Mouse (Mus musculus): Measurements from ENCODE around the gene Exosc5. TPM values are rescaled to one million over a fixed set of nuclear protein-coding genes. Genes with fewer than 3 reads are reported as not detected.

Exosc5 gene
- polyA plus RNA-seq, 1 experiment from 2014 or later: 49.2 TPM

GRCm38 (mm10) chr7:25672442-25672841 lies 13.5 kb downstream of the Exosc5 start:
- Histone ChIP-seq H3K4me3 (ENCODE audit: low read depth, low read length) (no peak overlapping the region), H3K4me2 (ENCODE audit: low read depth, low read length) (no peak overlapping the region), H3K27ac (ENCODE audit: low read depth) (no peak overlapping the region), H3K9me3 (ENCODE audit: low read length) (no peaks in the 10 kb centered on the region), H3K27me3 (ENCODE audit: insufficient read depth, low read length) (peaks cover 9% of the 10 kb centered on the region), H3K36me3 (replicated peaks; ENCODE audit: insufficient read depth, low read length) (peaks cover 11% of the 10 kb centered on the region), H3K4me1 (ENCODE audit: insufficient read depth) (peaks cover 7% of the 10 kb centered on the region; the same call in 1 of the 2 replicates), H3K9ac (replicated peaks) (no peak overlapping the region)
- WGBS (ENCODE audit: insufficient replicate concordance): 52% methylated on average over 4 of the region's 4 CpGs
- DNase-seq: no peak
- no peak for TF ChIP-seq EP300 (IDR thresholded peaks at IDR 0.05; ENCODE audit: low read depth)
- TF ChIP-seq CTCF (IDR thresholded peaks at IDR 0.05; ENCODE audit: low read depth): peak; percentile 51
- no peak for ATAC-seq

GRCm38 (mm10) chr7:25674297-25674696 lies 15.3 kb downstream of the Exosc5 start:
- Histone ChIP-seq H3K9ac (replicated peaks) (no peak overlapping the region), H3K4me1 (ENCODE audit: insufficient read depth) (peaks cover 11% of the 10 kb centered on the region), H3K4me3 (ENCODE audit: low read depth, low read length) (no peak overlapping the region), H3K4me2 (ENCODE audit: low read depth, low read length) (peak overlapping the region; percentile 72), H3K27ac (ENCODE audit: low read depth) (no peak overlapping the region), H3K9me3 (ENCODE audit: low read length) (no peaks in the 10 kb centered on the region), H3K36me3 (replicated peaks; ENCODE audit: insufficient read depth, low read length) (no peaks in the 10 kb centered on the region; the same call in 1 of the 2 replicates), H3K27me3 (ENCODE audit: insufficient read depth, low read length) (peaks cover 9% of the 10 kb centered on the region)
- no peak for ATAC-seq
- TF ChIP-seq CTCF (IDR thresholded peaks at IDR 0.05; ENCODE audit: low read depth) (no peak), EP300 (IDR thresholded peaks at IDR 0.05; ENCODE audit: low read depth) (no peak)
- WGBS (ENCODE audit: insufficient replicate concordance): 15% methylated on average over 9 of the region's 9 CpGs
- no peak for DNase-seq

GRCm38 (mm10) chr7:25674719-25675300 lies 15.8 kb downstream of the Exosc5 start, which contains the start of gene Tmem91:
Gene Tmem91 (minus strand): TSS chr7:25675166.
- H3K27ac ChIP-seq (ENCODE audit: low read depth): no peak within 1 kb of the TSS
- H3K4me1 ChIP-seq (ENCODE audit: insufficient read depth): peaks cover 14% of the 10 kb centered on the region
- H3K9ac ChIP-seq (replicated peaks): peak within 1 kb of the TSS; percentile 48
- no peak for ATAC-seq
- WGBS (ENCODE audit: insufficient replicate concordance): 1% methylated on average over 29 of the region's 29 CpGs
- H3K4me2 ChIP-seq (ENCODE audit: low read depth, low read length): peak within 1 kb of the TSS; percentile 72
- no peaks in the 10 kb centered on the region for H3K36me3 ChIP-seq (replicated peaks; ENCODE audit: insufficient read depth, low read length)
- no peak for DNase-seq
- TF ChIP-seq EP300 (IDR thresholded peaks at IDR 0.05; ENCODE audit: low read depth) (no peak), CTCF (IDR thresholded peaks at IDR 0.05; ENCODE audit: low read depth) (no peak)
- peaks cover 9% of the 10 kb centered on the region for H3K27me3 ChIP-seq (ENCODE audit: insufficient read depth, low read length)
- H3K4me3 ChIP-seq (ENCODE audit: low read depth, low read length): peak within 1 kb of the TSS; percentile 36
- H3K9me3 ChIP-seq (ENCODE audit: low read length): no peaks in the 10 kb centered on the region

- 0 out of 2 replicates have a peak overlapping the region, but pooled peaks have one; percentile 72 for H3K4me2 ChIP-seq (ENCODE audit: low read depth, low read length)
- no peak overlapping the region for H3K27ac ChIP-seq (ENCODE audit: low read depth)
- no peaks in the 10 kb centered on the region for H3K36me3 ChIP-seq (replicated peaks; ENCODE audit: insufficient read depth, low read length)
- WGBS (ENCODE audit: insufficient replicate concordance): 56% methylated on average over 6 of the region's 6 CpGs
- TF ChIP-seq EP300 (IDR thresholded peaks at IDR 0.05; ENCODE audit: low read depth): no peak
- TF ChIP-seq CTCF (IDR thresholded peaks at IDR 0.05; ENCODE audit: low read depth): no peak
- no peak overlapping the region for H3K9ac ChIP-seq (replicated peaks)
- H3K9me3 ChIP-seq (ENCODE audit: low read length): no peaks in the 10 kb centered on the region
- ATAC-seq (no peak), DNase-seq (no peak)
- peaks cover 18% of the 10 kb centered on the region for H3K4me1 ChIP-seq (ENCODE audit: insufficient read depth)
- no peak overlapping the region for H3K4me3 ChIP-seq (ENCODE audit: low read depth, low read length)
- H3K27me3 ChIP-seq (ENCODE audit: insufficient read depth, low read length): peaks cover 9% of the 10 kb centered on the region
Measured at GRCm38 (mm10) chr7:25675405-25675804, 16.4 kb downstream of the Exosc5 start.

GRCm38 (mm10) chr7:25676085-25676781 lies 17.3 kb downstream of the Exosc5 start:
- no peak for TF ChIP-seq CTCF (IDR thresholded peaks at IDR 0.05; ENCODE audit: low read depth)
- TF ChIP-seq EP300 (IDR thresholded peaks at IDR 0.05; ENCODE audit: low read depth): no peak
- Histone ChIP-seq H3K4me1 (ENCODE audit: insufficient read depth) (peaks cover 21% of the 10 kb centered on the region), H3K27me3 (ENCODE audit: insufficient read depth, low read length) (peaks cover 9% of the 10 kb centered on the region), H3K36me3 (replicated peaks; ENCODE audit: insufficient read depth, low read length) (no peaks in the 10 kb centered on the region), H3K4me3 (ENCODE audit: low read depth, low read length) (no peak overlapping the region), H3K9ac (replicated peaks) (no peak overlapping the region), H3K27ac (ENCODE audit: low read depth) (no peak overlapping the region), H3K9me3 (ENCODE audit: low read length) (no peaks in the 10 kb centered on the region), H3K4me2 (ENCODE audit: low read depth, low read length) (no peak overlapping the region)
- no peak for ATAC-seq
- DNase-seq: no peak
- 75% methylated on average over 15 of the region's 15 CpGs for WGBS (ENCODE audit: insufficient replicate concordance)

GRCm38 (mm10) chr7:25677013-25677412 lies 18.0 kb downstream of the Exosc5 start:
- ATAC-seq (no peak), DNase-seq (no peak)
- Histone ChIP-seq H3K36me3 (replicated peaks; ENCODE audit: insufficient read depth, low read length) (no peaks in the 10 kb centered on the region), H3K9me3 (ENCODE audit: low read length) (no peaks in the 10 kb centered on the region), H3K4me3 (ENCODE audit: low read depth, low read length) (no peak overlapping the region), H3K4me1 (ENCODE audit: insufficient read depth) (peaks cover 27% of the 10 kb centered on the region), H3K9ac (replicated peaks) (no peak overlapping the region), H3K27me3 (ENCODE audit: insufficient read depth, low read length) (peaks cover 9% of the 10 kb centered on the region), H3K27ac (ENCODE audit: low read depth) (no peak overlapping the region), H3K4me2 (ENCODE audit: low read depth, low read length) (no peak overlapping the region)
- 87% methylated on average over 7 of the region's 7 CpGs for WGBS (ENCODE audit: insufficient replicate concordance)
- TF ChIP-seq EP300 (IDR thresholded peaks at IDR 0.05; ENCODE audit: low read depth) (no peak), CTCF (IDR thresholded peaks at IDR 0.05; ENCODE audit: low read depth) (no peak)

All from liver, postnatal 0 days (tissue).